In genomic region chr13:45577784-45578183, GRCm38 (mm10) we compare ENCODE assay signal across 9 mouse cellular contexts.
DNase-seq lines count a peak whose midpoint lies in the region; TF ChIP-seq lines count a peak whose summit lies in the region.
"Had no signal": no experiment of that assay in that cellular context is flagged by ENCODE, and none has a peak within 500 bp of the region (broad histone marks: within the 10 kb centered on the region; RNA-seq: fewer than 3 reads in every experiment).

No protein-coding gene starts in this region.

- TF ChIP-seq CTCF in gastrocnemius, adult 2 months (IDR thresholded peaks at IDR 0.05), result peak; percentile 48

- peaks cover 17% of the 10 kb centered on the region for H3K4me1 ChIP-seq in limb, embryonic 10.5 days

- 60% methylated on average over 2 of the region's 2 CpGs for WGBS in limb, embryonic 10.5 days

- DNase-seq in gastrocnemius, adult 2 months, result no peak
- no peak for DNase-seq in gastrocnemius, postnatal 36 days
- DNase-seq in 416B (ENCODE audit: low read depth), result peak; percentile 36
- peak; percentile 60 for DNase-seq in embryo, embryonic 11 days
- DNase-seq in kidney, adult 8-10 months, result peak; percentile 63 to 72
- DNase-seq in limb, embryonic 10.5 days (ENCODE audit: low spot score), result no peak
- DNase-seq in spleen, adult 12 weeks (ENCODE audit: low spot score), result no peak
- no peak for DNase-seq in left cerebral cortex, adult 18-20 months (ENCODE audit: low spot score in 2 of 2)

- no peaks in the 10 kb centered on the region for H3K9me3 ChIP-seq in limb, embryonic 10.5 days (replicated peaks)
- H3K9me3 ChIP-seq: stomach, embryonic 15.5 days had no signal

- no peak overlapping the region for H3K4me3 ChIP-seq in gastrocnemius, adult 2 months
- H3K4me3 ChIP-seq in limb, embryonic 10.5 days, result no peak overlapping the region
- H3K4me3 ChIP-seq: stomach, embryonic 15.5 days had no signal

- intact Hi-C loops in gastrocnemius, adult 2 months (cut with DNase I), result no loop called here
- intact Hi-C loops in gastrocnemius, postnatal 36 days (cut with DNase I), result loop anchor here (10.0 kb wide), 1 partner anchor 677 kb away; no protein-coding TSS in a partner anchor

- H3K27me3 ChIP-seq in limb, embryonic 10.5 days (ENCODE audit: low read depth, poor library complexity, severe bottlenecking), result no peaks in the 10 kb centered on the region
- H3K27me3 ChIP-seq: stomach, embryonic 15.5 days had no signal

- H3K36me3 ChIP-seq in limb, embryonic 10.5 days, result no peaks in the 10 kb centered on the region
- H3K36me3 ChIP-seq: stomach, embryonic 15.5 days had no signal

- peak overlapping the region; percentile 28; the same call in 1 of the 2 replicates for H3K27ac ChIP-seq in gastrocnemius, adult 2 months
- H3K27ac ChIP-seq in limb, embryonic 10.5 days, result no peak overlapping the region
- H3K27ac ChIP-seq: stomach, embryonic 15.5 days had no signal

Comparison
In these comparisons a context has a peak if more than half of its experiments do, and no peak if none do; other contexts are left out.
1. DNase-seq: peak in 416B (single experiment), embryo, embryonic 11 days (single experiment) and kidney, adult 8-10 months (2 of 2); none in gastrocnemius, adult 2 months (single experiment), gastrocnemius, postnatal 36 days (0 of 2), limb, embryonic 10.5 days (single experiment), spleen, adult 12 weeks (single experiment) and left cerebral cortex, adult 18-20 months (0 of 2).